ENCODE assay signal across 26 mouse cellular contexts in the genomic region with DNA sequence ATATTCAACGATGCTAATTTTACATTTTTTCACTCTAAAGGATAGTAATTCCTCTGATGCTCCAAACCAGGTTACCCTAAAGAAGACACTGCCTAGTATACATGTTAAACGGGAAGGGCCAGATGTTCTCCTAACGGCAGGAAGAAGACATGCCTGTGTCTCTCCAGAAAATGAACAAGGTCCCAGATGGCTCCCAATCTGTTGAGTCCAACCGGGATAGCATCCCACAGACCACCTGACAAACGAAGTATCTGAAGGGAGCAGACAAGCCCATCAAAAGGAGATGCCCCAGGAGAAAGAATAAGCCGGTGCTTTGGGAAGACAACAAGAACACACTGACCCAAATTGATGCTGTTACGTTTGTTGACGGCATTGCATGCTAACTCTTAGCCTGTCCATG. TPM values are rescaled to one million over a fixed set of nuclear protein-coding genes. Genes with fewer than 3 reads are reported as not detected.
"Had no signal": no experiment of that assay in that cellular context is flagged by ENCODE, and none has a peak within 500 bp of the region (broad histone marks: within the 10 kb centered on the region; RNA-seq: fewer than 3 reads in every experiment).

No protein-coding gene starts in this region.

- H3K9me3 ChIP-seq: limb, embryonic 12.5 days; limb, embryonic 15.5 days; megakaryocyte, embryonic 14.5 days; midbrain, embryonic 10.5 days; midbrain, embryonic 13.5 days; neural tube, embryonic 13.5 days had no signal

- DNase-seq: kidney, postnatal 4 days; left cerebral cortex, postnatal 4 days; liver, postnatal 0 days; lung, embryonic 14.5 days; right cerebral cortex, postnatal 14 days; right cerebral cortex, postnatal 4 days; thymus, adult 2 months; thymus, postnatal 14 days; thymus, postnatal 4 days had no signal

- H3K36me3 ChIP-seq: limb, embryonic 12.5 days; limb, embryonic 15.5 days; midbrain, embryonic 10.5 days; midbrain, embryonic 13.5 days; neural tube, embryonic 13.5 days had no signal

- H3K4me2 ChIP-seq: limb, embryonic 12.5 days; limb, embryonic 15.5 days; liver, embryonic 11.5 days; lung, embryonic 14.5 days; midbrain, embryonic 13.5 days; neural tube, embryonic 13.5 days had no signal

- H3K4me3 ChIP-seq: limb, embryonic 12.5 days; limb, embryonic 15.5 days; megakaryocyte, embryonic 14.5 days; midbrain, embryonic 10.5 days; midbrain, embryonic 13.5 days; myocyte; neural tube, embryonic 13.5 days had no signal

- H3K9ac ChIP-seq: limb, embryonic 12.5 days; limb, embryonic 15.5 days; liver, embryonic 14.5 days; liver, postnatal 0 days; lung, embryonic 14.5 days; midbrain, embryonic 13.5 days; neural tube, embryonic 13.5 days had no signal

- H3K27me3 ChIP-seq: limb, embryonic 15.5 days; neural tube, embryonic 13.5 days had no signal

- H3K4me1 ChIP-seq: limb, embryonic 12.5 days; limb, embryonic 15.5 days; megakaryocyte, embryonic 14.5 days had no signal

- H3K27ac ChIP-seq: limb, embryonic 12.5 days; limb, embryonic 15.5 days; liver, embryonic 14.5 days; macrophage; midbrain, embryonic 10.5 days; midbrain, embryonic 13.5 days; neural tube, embryonic 13.5 days; stomach, postnatal 0 days had no signal

- ATAC-seq: intestine, embryonic 16.5 days; liver, postnatal 0 days; lung, postnatal 0 days; midbrain, embryonic 13.5 days; midbrain, embryonic 16.5 days had no signal

RNA-seq across cellular contexts. Expression of a gene that starts 2.8 kb away (rescaled TPM):
- total RNA-seq: monocyte, adult 5-6 weeks; neutrophil, adult 5-6 weeks had no signal
- polyA plus RNA-seq: intestine, embryonic 16.5 days; limb, embryonic 15.5 days; liver, embryonic 11.5 days; lung, embryonic 14.5 days; lung, postnatal 0 days; macrophage; myocyte; neural tube, embryonic 13.5 days; stomach, embryonic 14.5 days; stomach, postnatal 0 days had no signal

RNA-seq across cellular contexts. Expression of a gene that starts 50.0 kb away (rescaled TPM):
- total RNA-seq: monocyte, adult 5-6 weeks; neutrophil, adult 5-6 weeks had no signal
- polyA plus RNA-seq: limb, embryonic 12.5 days; liver, postnatal 0 days; macrophage; midbrain, embryonic 10.5 days had no signal
